Mouse (Mus musculus): Measurements from ENCODE around the gene Nalcn. TPM values are rescaled to one million over a fixed set of nuclear protein-coding genes. Genes with fewer than 3 reads are reported as not detected.

Nalcn gene
- polyA plus RNA-seq, 1 experiment from 2014 or later: 0.24 TPM

- Histone ChIP-seq H3K27me3 (ENCODE audit: insufficient read depth, low read length) (no peaks in the 10 kb centered on the region), H3K36me3 (ENCODE audit: insufficient read depth, low read length) (no peaks in the 10 kb centered on the region), H3K4me2 (replicated peaks; ENCODE audit: low read depth, low read length) (no peak overlapping the region), H3K4me1 (ENCODE audit: insufficient read depth, low read length) (no peaks in the 10 kb centered on the region), H3K4me3 (ENCODE audit: low read length) (no peak overlapping the region), H3K9me3 (ENCODE audit: low read length) (no peaks in the 10 kb centered on the region), H3K27ac (ENCODE audit: low read length) (no peak overlapping the region), H3K9ac (replicated peaks; ENCODE audit: low read length) (no peak overlapping the region)
- 78% methylated on average over 1 of the region's 1 CpGs for WGBS
- ATAC-seq (ENCODE audit: low FRiP score, low TSS enrichment): no peak
These were observed 267.3 kb downstream of the Nalcn start for GRCm38 (mm10) chr14:123359691-123360090.

DNA sequence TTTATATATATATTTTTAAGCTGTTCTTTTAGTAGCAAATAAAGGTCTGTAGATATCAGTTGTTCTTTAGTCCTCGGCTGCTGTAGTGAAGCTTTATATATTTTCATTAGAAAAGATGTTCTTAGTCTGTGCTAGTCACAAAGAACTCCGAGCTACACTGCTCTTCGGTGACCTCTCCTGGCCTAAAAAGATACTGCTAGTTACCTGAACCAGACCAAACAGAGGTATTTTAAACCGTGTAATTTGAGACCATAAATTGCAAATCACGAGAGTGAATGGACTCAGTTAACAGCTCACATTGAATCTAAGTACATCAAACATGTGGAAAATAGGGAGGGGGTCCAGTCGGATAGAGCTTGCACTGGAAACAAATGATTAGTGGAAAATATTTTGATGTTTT, 274.0 kb downstream of the Nalcn start:
- H3K4me2 ChIP-seq (replicated peaks; ENCODE audit: low read depth, low read length): no peak overlapping the region
- no peak overlapping the region for H3K27ac ChIP-seq (ENCODE audit: low read length)
- no peak for ATAC-seq (ENCODE audit: low FRiP score, low TSS enrichment)
- H3K9ac ChIP-seq (replicated peaks; ENCODE audit: low read length): no peak overlapping the region
- WGBS: 10% methylated on average over 6 of the region's 6 CpGs
- H3K36me3 ChIP-seq (ENCODE audit: insufficient read depth, low read length): no peaks in the 10 kb centered on the region
- no peaks in the 10 kb centered on the region for H3K9me3 ChIP-seq (ENCODE audit: low read length)
- no peak overlapping the region for H3K4me3 ChIP-seq (ENCODE audit: low read length)
- H3K4me1 ChIP-seq (ENCODE audit: insufficient read depth, low read length): no peaks in the 10 kb centered on the region
- H3K27me3 ChIP-seq (ENCODE audit: insufficient read depth, low read length): no peaks in the 10 kb centered on the region

DNA sequence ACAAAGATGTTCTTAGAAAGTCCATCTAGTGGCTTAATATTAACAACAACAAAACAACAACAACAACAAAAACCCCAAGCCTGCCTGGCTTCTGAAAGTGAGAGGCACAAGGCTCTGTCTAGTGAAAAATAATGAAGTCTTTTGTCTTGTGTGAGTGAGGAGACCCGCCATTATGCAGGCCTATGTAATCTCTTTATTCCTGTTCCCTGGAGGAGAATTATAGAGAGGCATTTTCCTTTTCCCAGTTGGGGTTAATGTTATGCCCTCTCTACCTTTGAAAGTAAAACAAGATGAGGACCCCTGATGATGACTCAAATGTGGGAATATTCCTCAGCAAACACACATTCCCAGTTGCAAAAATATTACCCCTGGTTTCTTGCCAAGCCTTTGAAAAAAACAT, 295.1 kb downstream of the Nalcn start:
- no peak for ATAC-seq (ENCODE audit: low FRiP score, low TSS enrichment)
- H3K9ac ChIP-seq (replicated peaks; ENCODE audit: low read length): no peak overlapping the region
- H3K9me3 ChIP-seq (ENCODE audit: low read length): no peaks in the 10 kb centered on the region
- H3K4me2 ChIP-seq (replicated peaks; ENCODE audit: low read depth, low read length): no peak overlapping the region
- no peaks in the 10 kb centered on the region for H3K36me3 ChIP-seq (ENCODE audit: insufficient read depth, low read length)
- no peaks in the 10 kb centered on the region for H3K27me3 ChIP-seq (ENCODE audit: insufficient read depth, low read length)
- H3K27ac ChIP-seq (ENCODE audit: low read length): no peak overlapping the region
- H3K4me1 ChIP-seq (ENCODE audit: insufficient read depth, low read length): no peaks in the 10 kb centered on the region
- WGBS: 47% methylated on average over 1 of the region's 1 CpGs
- no peak overlapping the region for H3K4me3 ChIP-seq (ENCODE audit: low read length)

DNA sequence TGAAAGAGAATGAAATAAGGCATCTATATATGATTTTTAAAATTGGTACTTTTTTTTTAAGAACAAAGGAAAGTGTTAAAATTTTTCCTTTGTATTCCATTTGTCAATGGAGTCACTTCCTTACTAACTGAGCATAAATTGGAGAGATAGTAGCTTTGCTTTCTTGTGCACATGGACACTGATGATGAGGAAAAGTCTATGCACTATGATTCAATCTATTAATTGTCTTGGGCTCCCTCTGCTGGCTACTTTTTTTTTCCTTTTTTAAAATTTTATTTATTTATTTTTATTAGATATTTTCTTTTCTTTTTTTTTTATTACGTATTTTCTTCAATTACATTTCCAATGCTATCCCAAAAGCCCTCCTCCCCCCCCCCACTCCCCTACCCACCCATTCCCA, 312.6 kb downstream of the Nalcn start:
- Histone ChIP-seq H3K4me1 (ENCODE audit: insufficient read depth, low read length) (no peaks in the 10 kb centered on the region), H3K9ac (replicated peaks; ENCODE audit: low read length) (no peak overlapping the region), H3K4me3 (ENCODE audit: low read length) (no peak overlapping the region), H3K36me3 (ENCODE audit: insufficient read depth, low read length) (no peaks in the 10 kb centered on the region), H3K4me2 (replicated peaks; ENCODE audit: low read depth, low read length) (no peak overlapping the region), H3K27me3 (ENCODE audit: insufficient read depth, low read length) (no peaks in the 10 kb centered on the region), H3K27ac (ENCODE audit: low read length) (no peak overlapping the region), H3K9me3 (ENCODE audit: low read length) (no peaks in the 10 kb centered on the region)
- ATAC-seq (ENCODE audit: low FRiP score, low TSS enrichment): no peak
- WGBS: 21% methylated on average over 1 of the region's 1 CpGs

DNA sequence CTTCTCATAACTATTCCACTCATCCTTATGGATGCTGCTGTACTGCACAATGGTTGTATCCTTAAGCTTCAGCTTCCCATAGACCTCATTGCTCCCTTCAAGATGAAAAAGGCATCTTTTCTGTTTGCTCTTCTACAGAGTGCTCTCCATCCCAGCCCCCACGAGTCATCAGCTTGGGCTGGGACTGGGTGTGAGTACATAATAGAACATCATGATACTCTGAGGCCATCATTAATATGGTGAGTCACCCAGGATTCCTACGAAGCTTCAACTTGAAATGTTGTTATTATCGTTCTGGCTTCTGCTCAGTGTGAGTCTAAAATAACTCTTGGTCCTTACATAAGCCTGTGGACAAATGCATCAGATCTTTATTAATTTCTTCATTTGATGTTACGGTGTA, 314.6 kb downstream of the Nalcn start:
- WGBS: 88% methylated on average over 4 of the region's 4 CpGs

DNA sequence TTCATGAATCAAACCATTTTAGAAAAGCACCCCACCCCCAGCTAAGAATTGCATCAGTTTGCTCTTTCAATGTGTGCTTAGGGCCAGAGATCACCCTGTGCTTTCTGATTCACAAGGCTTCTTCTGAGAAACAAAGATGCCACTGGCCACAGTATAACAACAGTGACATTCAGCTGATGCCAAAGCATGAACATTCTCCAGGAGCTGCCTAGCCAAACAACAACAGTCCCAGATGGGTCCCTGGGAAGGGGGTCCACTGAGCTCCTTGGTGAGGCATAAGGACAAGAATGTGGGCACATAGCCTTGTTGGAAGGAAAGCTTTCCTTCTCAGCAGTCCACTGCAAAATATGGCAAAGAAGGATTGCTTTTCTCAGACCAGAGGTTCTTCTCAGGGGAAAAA, 330.9 kb downstream of the Nalcn start:
- Histone ChIP-seq H3K9ac (replicated peaks; ENCODE audit: low read length) (no peak overlapping the region), H3K9me3 (ENCODE audit: low read length) (no peaks in the 10 kb centered on the region), H3K4me1 (ENCODE audit: insufficient read depth, low read length) (no peaks in the 10 kb centered on the region), H3K36me3 (ENCODE audit: insufficient read depth, low read length) (no peaks in the 10 kb centered on the region), H3K4me3 (ENCODE audit: low read length) (no peak overlapping the region), H3K27me3 (ENCODE audit: insufficient read depth, low read length) (no peaks in the 10 kb centered on the region), H3K27ac (ENCODE audit: low read length) (no peak overlapping the region), H3K4me2 (replicated peaks; ENCODE audit: low read depth, low read length) (no peak overlapping the region)
- no peak for ATAC-seq (ENCODE audit: low FRiP score, low TSS enrichment)

More for the DNA sequence above, 314.6 kb downstream of the Nalcn start:
- no peak overlapping the region for H3K9ac ChIP-seq (replicated peaks; ENCODE audit: low read length)
- no peaks in the 10 kb centered on the region for H3K27me3 ChIP-seq (ENCODE audit: insufficient read depth, low read length)
- no peak overlapping the region for H3K4me3 ChIP-seq (ENCODE audit: low read length)
- no peaks in the 10 kb centered on the region for H3K4me1 ChIP-seq (ENCODE audit: insufficient read depth, low read length)
- H3K36me3 ChIP-seq (ENCODE audit: insufficient read depth, low read length): no peaks in the 10 kb centered on the region
- H3K9me3 ChIP-seq (ENCODE audit: low read length): no peaks in the 10 kb centered on the region
- no peak for ATAC-seq (ENCODE audit: low FRiP score, low TSS enrichment)
- no peak overlapping the region for H3K4me2 ChIP-seq (replicated peaks; ENCODE audit: low read depth, low read length)
- no peak overlapping the region for H3K27ac ChIP-seq (ENCODE audit: low read length)

DNA sequence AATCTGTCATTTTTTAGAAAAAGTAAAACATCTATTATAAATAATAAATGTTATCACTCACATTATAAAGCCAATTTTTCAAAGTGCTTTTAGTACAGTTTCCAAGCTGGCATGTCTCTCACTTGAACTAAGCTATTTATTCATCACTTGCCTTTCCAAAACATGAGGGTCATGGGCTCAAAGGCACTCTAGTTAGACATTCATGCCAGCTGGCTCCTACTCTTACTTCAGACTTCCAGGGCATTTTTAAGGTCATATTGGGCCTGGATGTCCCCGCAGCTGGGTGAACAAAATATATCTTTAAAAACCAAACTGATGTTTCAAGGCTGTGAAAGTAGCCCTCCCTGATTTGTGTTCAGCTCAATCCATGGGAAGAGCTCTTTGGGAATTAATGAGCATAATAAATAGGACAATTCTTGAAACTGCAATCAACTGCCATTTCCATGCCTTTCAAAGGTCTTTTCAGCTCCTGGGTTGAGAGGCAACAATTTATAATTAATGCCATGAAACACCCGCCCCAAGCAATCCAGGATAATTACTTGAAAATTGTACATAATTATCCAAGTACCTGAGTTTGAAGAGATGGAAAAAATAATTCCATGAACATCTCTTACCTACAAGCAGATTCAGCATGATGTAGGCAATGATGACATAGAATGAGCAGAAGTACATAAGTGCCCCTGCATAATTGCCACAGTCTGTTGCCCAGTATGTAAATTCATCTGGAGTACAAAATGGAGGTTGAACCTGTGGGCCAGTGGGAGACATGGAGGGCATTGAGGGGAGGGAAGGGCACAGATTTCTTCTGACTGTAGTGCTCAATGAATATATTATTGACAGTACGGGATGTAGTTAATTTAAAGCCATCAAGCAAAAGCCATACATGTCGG, 335.6 kb downstream of the Nalcn start:
- Histone ChIP-seq H3K4me1 (ENCODE audit: insufficient read depth, low read length) (no peaks in the 10 kb centered on the region), H3K27ac (ENCODE audit: low read length) (no peak overlapping the region), H3K4me3 (ENCODE audit: low read length) (no peak overlapping the region), H3K9ac (replicated peaks; ENCODE audit: low read length) (no peak overlapping the region), H3K4me2 (replicated peaks; ENCODE audit: low read depth, low read length) (no peak overlapping the region), H3K9me3 (ENCODE audit: low read length) (no peaks in the 10 kb centered on the region), H3K27me3 (ENCODE audit: insufficient read depth, low read length) (no peaks in the 10 kb centered on the region), H3K36me3 (ENCODE audit: insufficient read depth, low read length) (no peaks in the 10 kb centered on the region)
- WGBS: 86% methylated on average over 4 of the region's 4 CpGs
- ATAC-seq (ENCODE audit: low FRiP score, low TSS enrichment): no peak

DNA sequence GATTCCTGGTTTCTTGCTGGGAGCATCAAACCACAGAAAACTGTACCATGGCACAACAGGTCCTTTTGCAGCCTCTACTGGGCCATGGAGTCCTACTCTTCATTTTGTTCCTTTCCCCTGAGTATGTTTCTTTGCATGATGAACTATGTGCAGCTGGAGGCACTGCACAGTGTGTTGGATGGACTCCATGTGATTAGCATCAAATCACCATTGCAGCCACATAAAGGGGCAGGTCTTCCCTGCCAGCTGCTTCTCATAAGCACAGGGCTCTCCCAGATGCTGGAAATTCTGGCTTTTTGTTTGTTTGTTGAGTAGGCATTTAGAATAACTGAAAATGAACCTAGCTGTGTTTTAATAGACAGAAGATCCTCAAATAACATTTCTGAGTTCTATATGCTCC, 344.8 kb downstream of the Nalcn start:
- no peaks in the 10 kb centered on the region for H3K27me3 ChIP-seq (ENCODE audit: insufficient read depth, low read length)
- H3K9me3 ChIP-seq (ENCODE audit: low read length): no peaks in the 10 kb centered on the region
- no peaks in the 10 kb centered on the region for H3K36me3 ChIP-seq (ENCODE audit: insufficient read depth, low read length)
- H3K9ac ChIP-seq (replicated peaks; ENCODE audit: low read length): no peak overlapping the region
- no peak overlapping the region for H3K4me3 ChIP-seq (ENCODE audit: low read length)
- no peak overlapping the region for H3K27ac ChIP-seq (ENCODE audit: low read length)
- no peaks in the 10 kb centered on the region for H3K4me1 ChIP-seq (ENCODE audit: insufficient read depth, low read length)
- no peak overlapping the region for H3K4me2 ChIP-seq (replicated peaks; ENCODE audit: low read depth, low read length)
- ATAC-seq (ENCODE audit: low FRiP score, low TSS enrichment): no peak

DNA sequence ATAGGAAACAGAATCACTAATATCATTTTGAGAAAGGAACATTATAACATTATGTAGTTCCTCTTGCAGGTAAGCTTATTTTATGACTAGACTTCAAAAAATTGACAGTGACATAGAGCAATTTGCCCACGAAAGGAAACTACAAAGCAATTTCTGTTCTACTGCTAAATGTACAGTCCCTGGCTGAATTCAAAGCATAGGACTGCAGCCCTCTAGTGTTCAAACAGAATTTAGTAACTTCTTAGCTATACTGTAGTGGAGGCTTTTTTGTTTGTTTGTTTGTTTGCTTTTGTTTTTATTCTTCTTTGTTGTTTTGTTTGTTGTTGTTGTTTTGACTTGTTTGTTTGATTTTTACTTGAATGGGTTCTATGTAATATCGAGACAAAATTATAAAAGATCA, 354.8 kb downstream of the Nalcn start:
- H3K27me3 ChIP-seq (ENCODE audit: insufficient read depth, low read length): no peaks in the 10 kb centered on the region
- H3K9ac ChIP-seq (replicated peaks; ENCODE audit: low read length): no peak overlapping the region
- no peak overlapping the region for H3K27ac ChIP-seq (ENCODE audit: low read length)
- H3K4me2 ChIP-seq (replicated peaks; ENCODE audit: low read depth, low read length): no peak overlapping the region
- H3K4me3 ChIP-seq (ENCODE audit: low read length): no peak overlapping the region
- no peaks in the 10 kb centered on the region for H3K36me3 ChIP-seq (ENCODE audit: insufficient read depth, low read length)
- H3K9me3 ChIP-seq (ENCODE audit: low read length): 0 out of 2 replicates have a peak, but pooled peaks cover 2% of the 10 kb centered on the region
- 62% methylated on average over 2 of the region's 2 CpGs for WGBS
- H3K4me1 ChIP-seq (ENCODE audit: insufficient read depth, low read length): no peaks in the 10 kb centered on the region
- ATAC-seq (ENCODE audit: low FRiP score, low TSS enrichment): no peak

DNA sequence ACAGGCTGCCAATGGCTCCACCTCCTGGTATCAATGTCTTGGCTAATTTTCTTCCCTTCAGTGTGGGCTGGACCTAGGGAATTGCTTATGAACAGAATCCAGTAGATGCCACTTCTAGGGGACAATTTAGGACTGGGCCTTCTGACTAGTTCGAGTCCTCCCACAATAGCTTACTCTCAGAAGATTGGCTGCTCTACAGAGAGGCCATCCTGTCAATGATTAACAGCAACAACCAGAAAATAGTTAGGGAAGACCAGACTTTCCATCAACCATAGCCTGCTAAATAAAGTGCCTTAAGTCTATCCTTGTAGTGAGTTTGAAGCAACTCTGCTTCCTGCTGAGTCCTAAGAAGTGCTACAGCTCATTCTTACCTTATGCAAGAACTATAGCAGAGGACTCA, 386.2 kb downstream of the Nalcn start:
- H3K9ac ChIP-seq (replicated peaks; ENCODE audit: low read length): no peak overlapping the region
- H3K4me1 ChIP-seq (ENCODE audit: insufficient read depth, low read length): no peaks in the 10 kb centered on the region; the same call in 1 of the 2 replicates
- no peaks in the 10 kb centered on the region for H3K36me3 ChIP-seq (ENCODE audit: insufficient read depth, low read length)
- H3K9me3 ChIP-seq (ENCODE audit: low read length): no peaks in the 10 kb centered on the region
- WGBS: 52% methylated on average over 1 of the region's 1 CpGs
- H3K4me2 ChIP-seq (replicated peaks; ENCODE audit: low read depth, low read length): no peak overlapping the region
- peak; percentile 65 for ATAC-seq (ENCODE audit: low FRiP score, low TSS enrichment)
- no peak overlapping the region for H3K27ac ChIP-seq (ENCODE audit: low read length)
- H3K4me3 ChIP-seq (ENCODE audit: low read length): no peak overlapping the region
- H3K27me3 ChIP-seq (ENCODE audit: insufficient read depth, low read length): no peaks in the 10 kb centered on the region

Measured in kidney, embryonic 16.5 days (tissue).